Mouse (Mus musculus): Measurements from ENCODE around the gene Cacna1a.

Cacna1a gene

DNA sequence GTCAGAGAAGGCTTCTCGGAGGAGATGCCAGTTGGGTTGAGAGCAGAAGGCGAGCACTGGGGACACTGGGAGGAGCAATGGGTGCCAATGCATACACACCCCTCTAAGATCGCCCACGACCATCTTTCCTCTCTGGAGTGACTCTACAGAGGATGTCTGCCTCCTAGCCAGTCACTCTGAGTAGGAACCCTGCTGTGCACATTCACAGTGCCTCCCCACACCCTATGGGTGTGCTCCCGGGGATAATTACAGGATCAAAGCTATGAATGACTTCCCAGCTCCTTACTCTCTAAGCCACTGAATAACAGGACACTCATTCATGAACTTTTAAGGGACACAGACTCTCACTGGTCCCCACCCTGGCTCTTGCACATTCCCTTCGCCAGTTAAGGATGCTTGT lies 151.1 kb downstream of the Cacna1a start:
- DNase-seq (ENCODE audit: low read depth, low spot score), result no peak

DNA sequence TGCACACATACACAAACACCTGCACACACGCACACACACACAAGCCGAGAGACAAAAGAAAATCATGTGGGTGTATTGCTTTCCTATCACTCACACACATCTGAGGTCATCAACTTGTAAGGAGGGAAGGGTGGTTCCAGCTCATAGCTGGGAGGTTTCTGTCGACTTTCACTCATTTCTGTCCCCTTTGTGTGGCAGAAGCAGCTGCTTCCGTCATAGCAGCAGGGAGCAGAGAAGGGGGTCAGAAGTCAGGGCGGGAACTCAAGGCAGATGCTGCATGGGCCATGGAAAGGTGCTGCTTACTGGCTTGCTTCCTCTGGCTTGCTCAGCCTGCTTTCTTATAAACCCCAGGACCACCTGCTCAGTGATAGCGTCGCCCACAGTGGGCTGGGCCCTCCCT lies 154.2 kb downstream of the Cacna1a start:
- DNase-seq (ENCODE audit: low read depth, low spot score), result no peak

DNA sequence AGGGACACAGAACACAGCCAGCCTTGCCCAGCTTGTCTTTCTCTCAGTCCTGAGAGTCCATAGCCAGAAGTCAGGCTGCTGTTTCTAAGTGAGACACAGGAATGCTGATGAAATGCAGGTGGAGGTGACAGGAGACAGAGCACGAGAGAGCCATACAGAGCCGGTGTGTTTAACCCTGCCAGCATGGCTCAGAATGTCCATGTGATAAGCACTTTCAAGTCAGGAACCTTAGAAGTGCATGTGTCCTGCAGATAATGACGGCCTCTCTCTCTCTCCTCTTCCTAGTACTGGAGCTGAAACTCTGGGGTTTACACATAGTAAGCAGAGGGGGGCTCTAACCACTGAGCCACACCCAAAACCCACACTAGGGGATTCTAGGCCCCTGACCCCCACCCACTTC lies 157.3 kb downstream of the Cacna1a start:
- no peak for DNase-seq (ENCODE audit: low read depth, low spot score)

DNA sequence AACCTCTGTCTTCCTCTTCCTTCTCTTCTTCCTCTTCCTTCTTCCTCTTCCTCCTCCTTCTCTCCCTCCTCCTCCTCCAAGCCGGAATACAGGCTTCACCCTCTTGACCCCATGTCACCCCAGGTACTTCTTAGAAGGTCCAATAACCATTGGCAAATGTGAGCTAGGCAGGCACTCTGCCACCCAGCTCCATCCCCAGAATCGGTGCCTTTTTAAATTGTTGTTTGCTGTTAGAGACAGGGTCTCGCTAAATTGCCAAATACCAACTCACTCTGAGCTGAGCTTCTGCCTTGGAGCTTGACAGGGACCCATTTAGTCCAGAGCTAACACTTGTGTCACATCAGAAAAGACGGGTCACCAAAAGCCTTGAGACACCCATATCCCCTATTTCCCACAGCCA lies 164.2 kb downstream of the Cacna1a start:
- DNase-seq (ENCODE audit: low read depth, low spot score), result no peak

DNA sequence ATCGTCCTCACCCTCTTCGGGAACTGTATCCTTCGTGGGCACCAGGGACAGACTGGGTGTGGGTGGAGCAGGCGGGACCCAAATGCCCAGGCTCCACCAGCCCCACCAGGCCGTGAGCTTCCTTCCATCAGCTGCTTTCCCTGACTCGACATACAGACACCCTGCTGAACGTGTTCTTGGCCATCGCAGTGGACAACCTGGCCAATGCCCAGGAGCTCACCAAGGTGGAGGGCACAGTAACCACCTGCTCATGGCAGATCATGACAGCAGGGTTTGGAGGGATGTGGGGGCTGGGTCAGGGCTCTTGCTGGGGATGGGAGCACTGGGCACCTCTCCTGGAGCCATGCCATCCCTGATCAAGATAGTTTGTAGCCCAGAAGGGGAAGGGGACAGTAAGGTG lies 164.9 kb downstream of the Cacna1a start:
- DNase-seq (ENCODE audit: low read depth, low spot score), result no peak

DNA sequence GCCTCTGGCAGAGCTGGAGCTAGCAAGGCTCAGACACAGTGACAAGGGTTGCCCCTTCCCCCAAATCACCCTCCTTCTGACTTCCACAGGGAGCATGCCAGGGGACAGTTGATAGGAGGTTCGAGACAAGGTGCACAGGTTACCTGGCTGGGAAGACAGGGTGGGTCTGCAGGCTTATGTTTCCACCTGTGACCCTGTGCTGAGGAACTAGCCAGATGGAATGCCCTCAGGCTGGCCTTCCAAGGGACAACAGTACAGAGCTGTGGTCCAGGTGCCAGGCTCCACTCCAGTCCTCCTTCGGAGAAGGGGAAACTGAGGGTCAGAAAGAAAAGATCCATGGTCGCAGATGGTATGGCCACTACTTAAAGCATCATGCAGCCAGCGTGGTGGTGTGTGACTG lies 165.4 kb downstream of the Cacna1a start:
- DNase-seq (ENCODE audit: low read depth, low spot score), result no peak

DNA sequence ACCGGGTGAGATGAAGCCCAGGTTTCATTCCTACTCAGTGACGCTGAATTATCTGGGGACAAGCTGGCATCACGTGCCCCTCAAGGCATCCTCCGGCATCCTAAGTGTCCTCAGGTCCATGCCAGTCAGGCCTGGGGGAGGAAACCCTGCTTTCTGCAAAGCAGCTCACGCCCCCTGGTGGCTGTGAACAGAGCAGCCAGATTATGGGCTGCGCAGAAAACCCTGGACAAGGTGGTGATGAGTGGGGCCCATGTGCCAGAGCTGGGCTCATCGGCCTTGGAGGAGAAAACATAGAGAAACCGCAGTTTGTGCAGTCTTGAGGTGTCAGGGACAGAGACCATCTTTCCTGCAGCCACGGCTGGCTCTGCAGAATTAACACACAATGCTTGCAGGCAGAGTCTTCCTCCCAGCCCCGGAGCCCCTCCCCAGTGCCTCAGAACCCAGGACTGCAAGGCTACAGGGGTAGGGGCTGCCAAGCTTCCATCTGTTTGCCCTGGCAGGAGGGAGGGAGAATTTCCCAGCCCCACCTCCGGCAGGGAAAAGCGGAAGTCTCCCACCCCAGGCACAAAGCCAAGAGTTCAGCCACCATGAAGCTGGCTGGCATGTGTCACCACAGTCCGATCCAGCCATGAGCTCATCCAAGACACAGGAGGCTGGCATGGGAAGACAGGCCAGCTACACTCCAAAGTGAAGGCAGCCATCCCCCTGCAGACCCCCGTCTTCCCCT lies 166.2 kb downstream of the Cacna1a start:
- peak; percentile 56 for DNase-seq (ENCODE audit: low read depth, low spot score)

DNA sequence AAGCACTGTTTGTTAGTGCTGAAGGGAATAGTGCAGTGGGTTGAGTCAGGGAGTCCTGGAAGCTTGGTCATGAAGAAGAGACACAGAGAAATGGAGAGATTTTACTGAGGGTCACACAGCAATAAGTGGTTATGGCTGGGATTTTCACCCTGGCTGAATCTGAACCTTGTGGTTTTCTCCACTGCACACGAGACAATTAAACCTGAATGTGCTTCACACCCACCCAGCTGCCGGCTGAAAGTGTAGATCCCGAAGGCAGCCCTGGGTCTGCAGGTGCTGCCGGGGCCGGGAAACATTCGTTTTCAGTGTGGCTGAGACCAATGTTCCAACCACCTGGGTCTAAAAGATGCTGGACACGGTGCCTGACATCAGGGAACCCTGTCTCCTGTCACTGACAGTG lies 167.0 kb downstream of the Cacna1a start:
- no peak for DNase-seq (ENCODE audit: low read depth, low spot score)

DNA sequence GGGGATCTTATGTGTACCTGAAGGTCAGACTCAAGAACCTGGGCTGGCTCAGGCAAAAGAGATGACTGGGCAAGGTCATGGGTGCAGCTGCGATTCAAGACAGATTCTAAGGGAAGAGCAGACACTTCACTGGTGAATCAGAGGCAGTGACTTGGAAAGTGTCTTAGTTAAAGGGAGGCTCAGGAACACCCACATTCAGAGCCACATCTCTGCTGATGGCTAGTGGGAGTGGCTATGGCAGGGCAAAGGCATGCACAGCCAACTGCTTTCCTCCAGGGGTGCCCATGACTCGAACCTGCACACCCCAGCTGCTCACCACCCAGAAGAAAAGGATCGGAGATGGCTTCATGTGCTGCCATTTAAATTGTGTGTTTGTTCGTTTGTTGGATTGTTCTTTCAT lies 169.7 kb downstream of the Cacna1a start:
- DNase-seq (ENCODE audit: low read depth, low spot score), result no peak

DNA sequence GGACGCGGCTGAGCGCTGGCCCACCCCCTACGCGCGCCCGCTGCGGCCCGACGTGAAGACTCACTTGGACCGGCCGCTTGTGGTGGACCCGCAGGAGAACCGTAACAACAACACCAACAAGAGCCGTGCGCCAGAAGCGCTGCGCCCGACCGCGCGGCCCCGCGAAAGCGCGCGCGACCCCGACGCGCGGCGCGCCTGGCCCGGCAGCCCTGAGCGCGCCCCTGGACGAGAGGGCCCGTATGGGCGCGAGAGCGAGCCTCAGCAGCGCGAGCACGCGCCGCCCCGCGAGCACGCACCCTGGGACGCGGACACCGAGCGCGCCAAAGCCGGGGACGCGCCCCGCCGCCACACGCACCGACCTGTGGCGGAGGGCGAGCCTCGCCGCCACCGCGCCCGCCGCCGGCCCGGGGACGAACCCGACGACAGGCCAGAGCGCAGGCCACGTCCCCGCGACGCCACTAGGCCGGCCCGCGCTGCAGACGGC lies 170.9 kb downstream of the Cacna1a start:
- DNase-seq (ENCODE audit: low read depth, low spot score), result no peak

DNA sequence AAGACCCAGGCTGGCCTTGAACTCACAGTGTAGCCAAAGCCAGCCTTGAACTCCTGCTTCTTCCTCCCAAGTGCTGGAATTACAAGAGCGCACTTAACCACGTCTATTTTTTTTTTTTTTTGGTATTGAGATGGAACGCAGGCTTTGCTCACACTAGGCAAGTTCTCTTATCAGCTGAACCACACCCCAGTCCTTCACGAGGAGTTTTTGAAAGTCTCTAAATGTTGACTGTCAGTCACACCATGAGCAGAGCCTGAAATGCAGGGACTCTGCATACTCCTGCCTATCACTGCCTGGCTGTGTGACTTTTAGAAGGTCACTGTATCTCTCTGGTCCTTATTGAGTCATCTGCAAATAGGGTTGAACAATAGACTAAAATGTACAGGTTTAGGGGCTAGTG lies 173.5 kb downstream of the Cacna1a start:
- no peak for DNase-seq (ENCODE audit: low read depth, low spot score)

DNA sequence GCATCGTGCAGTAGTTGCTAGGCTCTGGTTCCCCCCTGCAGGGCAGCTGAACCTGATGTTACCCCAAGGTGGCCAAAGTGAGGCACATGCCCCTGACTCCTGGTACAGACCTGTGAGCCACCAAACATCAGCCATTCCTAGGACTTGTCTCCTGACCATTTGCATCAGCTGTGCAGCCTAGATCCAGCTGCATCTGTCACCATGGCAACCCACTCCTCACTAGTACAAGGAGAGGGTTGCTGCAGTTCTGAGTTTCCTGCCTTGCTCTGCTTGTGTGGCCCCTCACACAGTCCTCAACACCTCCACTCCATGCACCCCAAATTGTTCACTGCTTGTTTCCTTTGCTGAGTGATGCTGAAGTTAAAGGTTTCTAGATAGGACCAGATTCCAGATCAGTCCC lies 175.8 kb downstream of the Cacna1a start:
- no peak for DNase-seq (ENCODE audit: low read depth, low spot score)

DNA sequence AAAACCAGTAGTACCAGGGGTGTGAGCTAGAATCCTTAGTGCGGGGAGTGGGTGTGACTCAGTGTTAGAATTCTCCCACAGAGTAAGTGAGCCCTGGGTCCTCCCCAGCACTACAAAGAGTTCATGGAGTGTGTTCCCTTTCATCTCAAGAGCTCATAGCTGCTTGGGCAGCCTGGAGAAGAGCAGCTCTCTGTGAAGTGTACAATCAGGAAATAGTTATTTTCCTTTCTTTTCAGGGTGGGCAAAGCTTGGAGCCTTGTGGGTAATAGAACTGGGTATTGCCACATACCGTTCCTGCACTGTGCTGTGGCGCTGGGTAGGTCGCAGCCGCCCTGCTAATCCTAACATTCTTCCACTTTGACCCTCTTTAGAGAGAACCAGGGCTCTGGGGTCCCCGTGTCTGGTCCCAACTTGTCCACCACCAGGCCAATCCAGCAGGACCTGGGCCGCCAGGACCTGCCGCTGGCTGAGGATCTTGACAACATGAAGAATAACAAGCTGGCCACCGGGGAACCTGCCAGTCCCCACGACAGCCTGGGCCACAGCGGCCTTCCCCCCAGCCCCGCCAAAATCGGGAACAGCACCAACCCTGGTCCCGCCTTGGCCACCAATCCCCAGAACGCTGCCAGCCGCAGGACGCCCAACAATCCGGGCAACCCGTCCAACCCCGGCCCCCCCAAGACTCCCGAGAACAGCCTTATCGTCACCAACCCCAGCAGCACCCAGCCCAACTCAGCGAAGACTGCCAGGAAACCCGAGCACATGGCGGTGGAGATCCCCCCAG lies 177.5 kb downstream of the Cacna1a start:
- no peak for DNase-seq (ENCODE audit: low read depth, low spot score)

DNA sequence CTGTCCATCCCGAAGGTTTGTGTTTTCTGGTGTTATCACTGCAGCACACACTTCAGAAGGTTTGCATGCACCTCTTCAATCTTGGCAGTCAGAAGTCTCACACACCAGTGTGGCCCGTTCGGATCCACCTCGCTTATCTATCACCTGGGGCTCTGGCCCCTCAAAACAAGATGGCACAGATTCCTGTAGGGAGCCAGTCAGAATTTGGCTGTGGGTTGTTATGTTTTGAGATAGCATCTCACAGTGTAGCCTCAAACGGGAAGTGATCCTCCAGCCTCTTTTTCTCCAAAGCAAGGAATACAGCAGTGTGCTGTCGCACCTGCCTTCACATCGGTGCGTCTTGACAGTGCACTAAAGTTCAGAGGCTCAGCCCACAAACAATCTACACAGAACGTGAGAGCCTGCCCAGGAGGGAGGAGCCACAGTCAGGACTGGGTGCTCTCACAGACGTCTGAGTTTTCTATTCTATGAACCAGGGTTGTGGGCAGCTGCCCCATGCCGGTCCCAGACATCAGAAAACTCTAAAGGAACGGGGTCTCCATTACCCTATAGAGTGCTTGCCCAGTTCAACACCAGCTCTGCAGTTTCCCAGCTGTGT lies 178.7 kb downstream of the Cacna1a start:
- DNase-seq (ENCODE audit: low read depth, low spot score), result no peak

DNA sequence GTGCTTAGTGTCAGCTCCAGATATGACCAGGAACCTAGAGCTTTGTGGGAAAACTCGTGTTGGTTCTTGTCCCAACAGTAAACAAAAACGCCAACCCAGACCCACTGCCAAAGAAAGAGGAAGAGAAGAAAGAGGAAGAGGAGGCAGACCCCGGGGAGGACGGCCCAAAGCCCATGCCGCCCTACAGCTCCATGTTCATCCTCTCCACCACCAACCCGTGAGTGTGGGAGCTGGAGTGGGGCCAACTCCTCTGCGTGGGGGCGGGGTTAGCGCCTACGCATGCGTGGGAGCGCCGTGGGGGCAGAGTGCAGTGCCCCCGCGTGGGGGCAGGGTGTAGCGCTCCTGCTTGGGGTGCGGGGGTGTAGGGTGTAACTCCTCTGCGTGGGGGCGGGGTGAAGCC lies 179.3 kb downstream of the Cacna1a start:
- DNase-seq (ENCODE audit: low read depth, low spot score), result no peak

DNA sequence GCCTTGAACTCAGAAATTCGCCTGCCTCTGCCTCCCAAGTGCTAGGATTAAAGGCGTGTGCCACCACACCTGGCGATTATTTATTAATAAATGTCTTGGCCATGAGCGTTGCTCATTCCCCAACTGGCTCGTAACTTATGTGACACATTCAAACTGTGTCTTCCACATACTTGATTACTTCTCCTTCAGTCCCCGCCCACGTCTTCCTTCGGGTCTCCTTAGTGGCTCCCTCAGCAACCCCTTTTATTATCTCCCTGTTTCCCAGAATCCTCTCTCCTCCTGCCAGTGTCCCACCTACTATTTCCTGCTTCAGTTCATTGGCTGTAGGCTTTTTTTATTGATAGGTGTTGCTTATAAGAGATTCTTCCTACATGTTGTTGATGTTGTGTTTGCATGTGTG lies 180.5 kb downstream of the Cacna1a start:
- no peak for DNase-seq (ENCODE audit: low read depth, low spot score)

DNA sequence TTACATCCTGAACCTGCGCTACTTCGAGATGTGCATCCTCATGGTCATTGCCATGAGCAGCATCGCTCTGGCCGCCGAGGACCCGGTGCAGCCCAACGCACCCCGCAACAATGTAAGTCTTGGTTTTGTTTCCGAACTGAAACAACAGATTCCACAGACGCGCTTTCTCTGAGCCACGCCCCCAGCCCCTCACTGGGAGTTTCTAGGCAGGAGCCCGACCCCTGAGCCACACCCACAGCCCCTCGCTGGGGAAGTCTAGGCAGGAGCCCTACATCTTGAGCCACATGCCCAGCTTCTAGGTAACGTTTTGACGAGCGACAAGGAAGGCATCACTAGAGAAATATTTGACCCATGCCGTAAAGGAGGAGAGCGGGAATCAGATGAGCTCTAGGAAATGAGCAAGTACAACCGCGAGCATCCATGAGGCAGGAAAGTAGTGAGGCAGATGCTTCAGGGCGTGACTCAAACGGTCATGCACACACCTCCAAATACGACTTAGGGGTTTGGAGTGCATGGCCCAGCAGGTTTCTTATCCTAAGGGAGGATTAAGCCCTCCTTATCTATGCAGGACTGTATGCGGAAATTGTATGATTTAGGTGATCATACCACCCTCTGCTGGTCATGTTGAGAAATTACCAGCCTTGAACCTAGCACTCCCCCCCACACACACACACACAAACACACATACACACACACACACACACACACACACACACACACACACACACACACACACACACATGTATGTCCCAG lies 181.9 kb downstream of the Cacna1a start:
- DNase-seq (ENCODE audit: low read depth, low spot score), result no peak

DNA sequence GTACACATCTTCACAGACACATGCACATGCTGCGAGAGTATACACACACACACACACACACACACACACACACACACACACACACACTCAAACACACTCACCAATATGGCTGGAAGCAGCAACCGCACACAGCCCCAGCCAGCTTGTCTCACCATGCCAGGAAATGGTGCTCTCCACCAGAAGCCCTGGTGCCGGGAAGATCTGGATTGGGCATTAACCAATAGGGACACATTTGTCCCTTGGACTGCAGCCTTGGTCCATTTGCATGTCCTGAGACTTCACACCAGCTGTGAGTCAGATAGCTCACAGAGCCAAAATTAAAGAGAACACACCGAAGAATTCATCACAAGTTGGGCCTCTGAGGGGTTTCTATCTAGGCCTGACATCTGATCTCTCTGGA lies 189.2 kb downstream of the Cacna1a start:
- DNase-seq (ENCODE audit: low read depth, low spot score), result no peak

DNA sequence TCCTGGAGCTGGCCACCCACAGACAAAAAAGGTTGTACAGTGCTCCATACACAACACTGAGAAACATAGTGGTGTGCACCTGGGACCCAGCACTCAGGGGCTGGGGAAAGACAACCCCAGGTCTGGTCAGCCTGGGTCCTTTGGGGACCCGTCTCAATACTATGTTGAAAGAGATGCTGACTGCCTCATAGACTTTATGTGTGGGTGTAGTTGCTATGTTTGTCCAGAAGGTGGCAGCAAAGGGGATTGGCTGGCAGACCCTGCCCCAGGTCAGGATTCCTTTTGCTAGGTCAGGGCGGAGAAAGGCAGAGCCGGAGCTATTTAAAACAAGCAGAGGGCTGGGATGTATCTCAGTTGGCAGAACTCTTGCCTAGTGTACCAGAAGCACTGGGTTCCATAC lies 191.4 kb downstream of the Cacna1a start:
- no peak for DNase-seq (ENCODE audit: low read depth, low spot score)

DNA sequence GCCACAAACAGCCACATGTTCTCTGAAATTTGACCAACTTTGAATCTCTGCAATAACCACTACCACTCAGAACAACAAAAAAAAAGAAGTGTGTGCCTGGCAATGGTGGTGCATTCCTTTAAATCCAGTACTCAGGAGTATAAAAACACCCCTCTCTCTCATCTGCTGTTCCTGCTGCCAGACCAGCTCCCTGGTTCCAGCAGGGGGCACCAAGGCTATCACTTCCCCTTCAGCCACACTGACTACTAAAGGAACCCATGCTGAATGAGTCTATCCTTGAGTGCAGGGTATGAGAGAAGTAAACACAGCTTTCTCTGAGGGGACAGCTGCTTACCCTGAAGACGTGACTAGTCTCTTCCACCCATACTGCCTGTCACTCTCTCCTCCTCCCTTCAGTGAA lies 197.1 kb downstream of the Cacna1a start:
- DNase-seq (ENCODE audit: low read depth, low spot score), result no peak

DNA sequence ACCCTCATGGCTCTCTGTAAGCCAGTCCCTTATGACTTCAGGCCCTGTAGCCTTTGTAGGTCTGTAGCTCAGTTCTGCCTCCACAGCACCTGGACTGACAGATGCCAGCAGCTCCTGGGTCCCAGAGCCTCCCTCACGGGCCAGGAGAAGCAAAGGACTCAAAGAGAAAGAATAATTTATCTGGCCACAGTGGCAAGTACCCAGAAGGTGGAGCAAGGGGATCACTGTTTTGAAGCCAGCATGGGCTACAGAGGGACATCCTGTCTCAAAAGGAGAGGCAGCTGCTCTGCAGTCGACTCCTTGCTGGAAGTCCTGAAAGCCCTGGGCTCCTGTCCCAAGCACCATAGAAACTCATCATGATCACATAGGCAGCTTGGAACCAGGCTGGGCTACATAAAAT lies 198.0 kb downstream of the Cacna1a start:
- no peak for DNase-seq (ENCODE audit: low read depth, low spot score)

DNA sequence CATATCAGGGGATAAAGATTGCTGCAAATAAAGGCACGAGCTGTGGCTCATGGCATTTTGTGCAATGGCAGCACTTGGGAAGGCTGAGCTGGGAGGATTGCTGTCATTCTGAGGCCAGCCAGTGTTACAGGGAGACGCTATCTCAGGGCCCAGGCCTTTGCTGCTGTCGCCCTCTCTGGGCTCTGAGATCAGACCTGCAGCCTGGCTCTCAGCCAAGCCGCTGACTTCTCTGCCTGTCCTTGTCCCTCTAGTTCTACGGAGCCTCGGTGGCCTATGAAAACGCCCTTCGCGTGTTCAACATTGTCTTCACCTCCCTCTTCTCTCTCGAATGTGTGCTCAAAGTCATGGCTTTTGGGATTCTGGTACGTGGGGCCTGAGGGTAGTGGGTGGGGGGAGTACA lies 200.3 kb downstream of the Cacna1a start:
- no peak for DNase-seq (ENCODE audit: low read depth, low spot score)
